Mouse (Mus musculus) embryonic facial prominence, embryonic 11.5 days (tissue): ENCODE results near the gene Acot8. TPM values are rescaled to one million over a fixed set of nuclear protein-coding genes. Genes with fewer than 3 reads are reported as not detected.

Experiments used
- ATAC-seq: fragments of 200-750 bp; cut with Nextera tagmentation; replicated peaks from 2 replicates; pipeline ENCODE4 v1.8.0; 2017; ENCODE audit warnings: low read depth; ENCODE audit not compliant: insufficient number of reproducible peaks, low FRiP score, low TSS enrichment
- DNase-seq: peaks from one replicate; pipeline ENCODE4 v3.0.0-alpha.2; 2015; ENCODE audit warnings: low spot score
- H3K27ac ChIP-seq: fragments of 300-500 bp; sonication (generic); replicated peaks from 2 replicates; pipeline ENCODE4 v1.5.1; 2014; ENCODE audit warnings: mild to moderate bottlenecking, low read depth, low read length, control low read depth
- H3K27me3 ChIP-seq: fragments of 300-500 bp; sonication (generic); 2 replicates; pipeline ENCODE4 v1.6.1; 2014; ENCODE audit warnings: mild to moderate bottlenecking, low read length, moderate library complexity, mixed read lengths; ENCODE audit not compliant: control insufficient read depth, insufficient read depth
- H3K36me3 ChIP-seq: fragments of 300-500 bp; sonication (generic); replicated peaks from 2 replicates; pipeline ENCODE4 v1.6.1; 2014; ENCODE audit warnings: low read depth, mild to moderate bottlenecking, low read length, moderate library complexity, mixed read lengths; ENCODE audit not compliant: control insufficient read depth, insufficient read depth
- H3K4me1 ChIP-seq: fragments of 300-500 bp; sonication (generic); 2 replicates; pipeline ENCODE4 v1.6.1; 2014; ENCODE audit warnings: low read length, mixed read lengths; ENCODE audit not compliant: control insufficient read depth, insufficient read depth
- H3K4me2 ChIP-seq: fragments of 300-500 bp; sonication (generic); 2 replicates; pipeline ENCODE4 v1.6.1; 2014; ENCODE audit warnings: low read depth, mild to moderate bottlenecking, control low read depth, low read length, moderate library complexity
- H3K4me3 ChIP-seq: fragments of 300-500 bp; sonication (generic); 2 replicates; pipeline ENCODE4 v1.5.1; 2014; ENCODE audit warnings: low read depth, low read length, control low read depth
- H3K9ac ChIP-seq: fragments of 300-500 bp; sonication (generic); replicated peaks from 2 replicates; pipeline ENCODE4 v1.6.1; 2014; ENCODE audit warnings: mild to moderate bottlenecking, control low read depth, low read length
- H3K9me3 ChIP-seq: fragments of 300-500 bp; sonication (generic); replicated peaks from 2 replicates; pipeline ENCODE4 v1.6.1; 2016; ENCODE audit warnings: mild to moderate bottlenecking, low read length, inconsistent platforms, mixed read lengths; ENCODE audit not compliant: control insufficient read depth
- WGBS: fragments of 180-500 bp; shearing (Covaris S2); extraction: QIAGEN DNeasy Blood & Tissue Kit; methylation state at CpG from one replicate; pipeline ENCODE4 v1.1.7; 2014; 5-methylcytosine and 5-hydroxymethylcytosine counted together
- polyA plus RNA-seq: library from polyadenylated mRNA; unstranded; fragments of >200 nt; fragmentation: Nextera tagmentation; extraction: Ambion mirVana; gene quantifications from 2 replicates; pipeline ENCODE4 v1.2.1, GENCODE M21; 2014

Gene Acot8
- polyA plus RNA-seq, 1 experiment from 2014 or later = 9.6 TPM

GRCm38 (mm10) chr2:164758692-164759091 is 46.0 kb downstream of the Acot8 start:
- Histone ChIP-seq H3K4me2 (no peak overlapping the region), H3K9me3 (no peaks in the 10 kb centered on the region), H3K27ac (no peak overlapping the region), H3K9ac (no peak overlapping the region), H3K4me3 (no peak overlapping the region), H3K36me3 (peaks cover 26% of the 10 kb centered on the region), H3K4me1 (no peaks in the 10 kb centered on the region), H3K27me3 (no peaks in the 10 kb centered on the region)
- WGBS = 60% methylated on average over 1 of the region's 1 CpGs
- no peak for DNase-seq
- no peak for ATAC-seq

- ATAC-seq (no peak), DNase-seq (no peak)
- H3K4me1 ChIP-seq = no peaks in the 10 kb centered on the region
- 89% methylated on average over 11 of the region's 11 CpGs for WGBS
- H3K27me3 ChIP-seq = no peaks in the 10 kb centered on the region
- no peak overlapping the region for H3K27ac ChIP-seq
- H3K4me3 ChIP-seq = no peak overlapping the region
- H3K4me2 ChIP-seq = no peak overlapping the region
- no peaks in the 10 kb centered on the region for H3K9me3 ChIP-seq
- H3K36me3 ChIP-seq = peaks cover 23% of the 10 kb centered on the region
- H3K9ac ChIP-seq = no peak overlapping the region
Measured at GRCm38 (mm10) chr2:164757841-164758240, 46.8 kb downstream of the Acot8 start.

GRCm38 (mm10) chr2:164754800-164755199 is 49.9 kb downstream of the Acot8 start:
- WGBS = 93% methylated on average over 2 of the region's 2 CpGs
- Histone ChIP-seq H3K36me3 (peaks cover 15% of the 10 kb centered on the region), H3K4me3 (no peak overlapping the region), H3K4me1 (no peaks in the 10 kb centered on the region), H3K4me2 (no peak overlapping the region), H3K9me3 (no peaks in the 10 kb centered on the region), H3K9ac (no peak overlapping the region), H3K27me3 (no peaks in the 10 kb centered on the region), H3K27ac (no peak overlapping the region)
- DNase-seq (no peak), ATAC-seq (no peak)

DNA sequence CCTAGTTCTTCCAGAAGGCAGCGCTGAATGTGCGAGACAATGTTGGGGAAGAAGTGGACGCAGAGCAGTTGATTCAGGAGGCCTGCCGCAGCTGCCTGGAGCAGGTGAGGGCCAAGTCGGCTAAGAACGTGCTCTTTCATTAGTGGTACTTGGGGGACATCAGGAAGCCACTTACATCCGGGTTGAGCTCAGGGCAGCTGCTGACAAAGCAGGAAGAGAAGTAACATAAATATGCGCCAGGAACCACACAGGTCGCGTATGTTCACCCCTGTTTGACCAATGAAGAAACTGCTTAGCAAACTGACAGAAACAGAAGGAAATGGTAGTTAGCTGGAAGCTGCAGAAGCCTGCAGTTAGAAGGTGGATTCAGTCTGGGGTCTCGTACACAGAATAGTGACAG is 50.6 kb downstream of the Acot8 start:
- Histone ChIP-seq H3K27me3 (no peaks in the 10 kb centered on the region), H3K9me3 (no peaks in the 10 kb centered on the region), H3K27ac (no peak overlapping the region), H3K9ac (no peak overlapping the region), H3K36me3 (peaks cover 15% of the 10 kb centered on the region), H3K4me3 (no peak overlapping the region), H3K4me1 (no peaks in the 10 kb centered on the region), H3K4me2 (no peak overlapping the region)
- 88% methylated on average over 11 of the region's 11 CpGs for WGBS
- DNase-seq = no peak
- no peak for ATAC-seq

- no peak for ATAC-seq
- H3K4me1 ChIP-seq = no peaks in the 10 kb centered on the region
- no peak overlapping the region for H3K4me3 ChIP-seq
- H3K9ac ChIP-seq = no peak overlapping the region
- 82% methylated on average over 2 of the region's 2 CpGs for WGBS
- peaks cover 6% of the 10 kb centered on the region for H3K36me3 ChIP-seq
- H3K9me3 ChIP-seq = no peaks in the 10 kb centered on the region
- no peaks in the 10 kb centered on the region for H3K27me3 ChIP-seq
- H3K4me2 ChIP-seq = no peak overlapping the region
- H3K27ac ChIP-seq = no peak overlapping the region
- no peak for DNase-seq
Measured at GRCm38 (mm10) chr2:164752454-164752853, 52.2 kb downstream of the Acot8 start.

GRCm38 (mm10) chr2:164748991-164749390 is 55.7 kb downstream of the Acot8 start:
- Histone ChIP-seq H3K9ac (no peak overlapping the region), H3K4me1 (no peaks in the 10 kb centered on the region)
- WGBS = 89% methylated on average over 6 of the region's 6 CpGs

GRCm38 (mm10) chr2:164748191-164748590 is 56.5 kb downstream of the Acot8 start:
- Histone ChIP-seq H3K4me2 (no peak overlapping the region), H3K9me3 (no peaks in the 10 kb centered on the region), H3K27ac (no peak overlapping the region), H3K36me3 (no peaks in the 10 kb centered on the region; the same call in none of the 2 replicates), H3K4me3 (no peak overlapping the region), H3K9ac (no peak overlapping the region), H3K4me1 (no peaks in the 10 kb centered on the region), H3K27me3 (no peaks in the 10 kb centered on the region)
- ATAC-seq = no peak
- 94% methylated on average over 4 of the region's 4 CpGs for WGBS
- DNase-seq = no peak

More at GRCm38 (mm10) chr2:164748991-164749390, 55.7 kb downstream of the Acot8 start:
- Histone ChIP-seq H3K4me3 (no peak overlapping the region), H3K9me3 (no peaks in the 10 kb centered on the region), H3K27me3 (no peaks in the 10 kb centered on the region), H3K27ac (no peak overlapping the region), H3K4me2 (no peak overlapping the region), H3K36me3 (peaks cover under 1% of the 10 kb centered on the region)
- ATAC-seq = no peak
- DNase-seq = no peak

DNA sequence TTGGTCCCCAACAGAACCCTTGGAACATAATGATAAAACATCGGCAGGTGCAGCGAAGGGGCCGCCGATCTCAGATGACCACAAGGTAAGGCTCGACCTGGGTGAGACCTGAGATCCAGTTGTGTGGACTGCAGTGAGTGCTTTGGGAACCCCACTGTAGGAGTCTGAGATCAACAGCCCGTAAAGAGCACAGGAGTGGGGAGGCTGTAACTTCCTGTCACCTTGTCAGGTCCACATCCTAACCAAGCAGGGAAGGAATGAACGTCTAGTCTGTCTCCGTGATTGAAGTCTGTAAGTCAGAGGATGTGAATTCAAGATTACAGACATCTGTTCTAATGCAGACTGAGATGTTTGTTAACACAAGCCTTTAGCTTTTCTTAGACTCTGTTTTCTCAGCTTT is 58.0 kb downstream of the Acot8 start:
- Histone ChIP-seq H3K4me3 (peak overlapping the region; percentile 85), H3K27me3 (no peaks in the 10 kb centered on the region), H3K4me2 (peak overlapping the region; percentile 69), H3K9ac (peak overlapping the region; percentile 84), H3K9me3 (no peaks in the 10 kb centered on the region), H3K27ac (no peak overlapping the region), H3K4me1 (no peaks in the 10 kb centered on the region), H3K36me3 (no peaks in the 10 kb centered on the region; the same call in 1 of the 2 replicates)
- 54% methylated on average over 8 of the region's 8 CpGs for WGBS
- no peak for DNase-seq
- no peak for ATAC-seq
